Mouse (Mus musculus): ENCODE data around the gene Cmklr1.

DNA sequence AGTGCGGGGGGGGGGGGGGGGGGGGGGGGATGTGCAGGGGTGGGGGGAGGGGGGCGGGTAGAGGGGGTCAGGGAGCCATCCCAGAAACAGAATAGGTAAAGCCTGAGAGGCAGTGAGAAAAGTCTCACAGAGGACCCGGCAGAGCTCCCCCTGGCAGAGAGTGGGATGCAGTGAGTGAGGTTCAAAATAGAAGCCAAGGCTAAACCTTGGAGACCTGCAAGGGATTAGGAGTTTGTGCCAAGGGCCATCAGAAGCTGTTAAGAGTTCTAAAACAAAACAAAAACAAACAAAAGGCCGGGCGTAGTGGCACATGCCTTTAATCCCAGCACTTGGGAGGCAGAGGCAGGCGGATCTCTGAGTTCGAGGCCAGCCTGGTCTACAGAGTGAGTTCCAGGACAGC lies 27.3 kb upstream of the Cmklr1 start:
- TF ChIP-seq GATA1 (IDR thresholded peaks at IDR 0.05; ENCODE audit: low read length) (no peak), TAL1 (IDR thresholded peaks at IDR 0.05; ENCODE audit: low read length) (no peak)

Data from erythroblast, embryonic 14.5 days (primary cell).